Mouse (Mus musculus) 3134 (cell line): Measurements from ENCODE around the gene Myct1.

Experiments used
- DNase-seq: peaks from one replicate; pipeline ENCODE4 v3.0.0-alpha.2; 2011; ENCODE audit warnings: low spot score; ENCODE audit not compliant: insufficient read length; ENCODE audit errors: extremely low read depth

Myct1 gene

DNA sequence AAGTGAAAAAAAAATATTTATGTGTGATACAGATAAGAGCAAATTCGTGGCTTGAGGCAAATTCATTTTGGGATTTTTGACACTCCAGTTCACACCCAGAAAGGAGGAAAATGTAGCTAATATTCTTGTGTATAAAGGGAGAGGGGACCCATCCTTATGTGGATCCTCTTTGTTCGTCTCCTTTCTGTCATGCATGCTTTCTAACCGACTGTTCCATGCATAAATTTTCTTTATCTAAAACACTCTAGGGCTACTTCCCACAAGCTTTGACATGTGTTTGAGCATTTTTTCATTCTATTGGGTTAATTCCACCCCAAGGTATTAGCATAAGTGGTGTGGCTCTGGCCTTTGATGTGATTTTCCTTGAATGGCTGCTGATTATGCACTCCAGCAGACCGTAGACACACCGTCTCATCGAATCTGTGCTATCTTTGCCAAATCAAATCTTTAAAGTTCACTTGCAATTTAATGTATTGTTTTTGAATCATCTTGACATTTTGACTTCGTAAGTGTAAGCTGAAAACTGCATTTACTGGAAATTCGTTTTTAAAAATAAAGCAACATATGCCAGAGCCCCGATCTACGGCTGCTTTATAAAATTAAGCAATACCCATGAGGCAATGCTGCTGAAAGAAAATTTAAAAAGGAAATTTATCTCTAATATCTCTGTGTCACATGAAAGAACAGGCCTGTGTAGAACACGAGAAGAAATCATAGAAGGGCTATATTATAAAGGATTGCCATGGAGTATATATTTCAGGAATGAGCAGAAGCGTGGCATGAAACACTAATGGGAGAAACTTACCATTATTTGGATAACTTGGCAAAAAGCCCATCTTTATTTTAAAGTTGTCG, 21.8 kb downstream of the Myct1 start:
- DNase-seq = no peak

DNA sequence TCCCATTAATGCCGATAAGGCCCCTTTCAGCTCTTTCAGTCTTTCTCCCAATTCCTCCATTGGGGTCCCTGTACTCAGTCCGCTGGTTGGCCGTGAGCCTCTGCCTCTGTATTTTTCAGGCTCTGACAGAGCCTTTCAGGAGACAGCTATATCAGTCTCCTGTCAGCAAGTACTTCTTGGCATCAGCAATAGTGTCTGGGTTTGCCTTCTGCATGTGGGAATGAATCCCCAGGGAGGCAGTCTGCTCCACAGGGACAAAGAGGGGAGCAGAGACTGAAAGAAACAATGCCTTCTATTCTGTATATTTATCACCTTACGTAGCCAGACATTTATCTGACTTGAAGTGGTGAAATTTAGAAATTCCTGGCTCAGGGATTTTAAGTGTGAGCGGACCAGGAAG, 32.7 kb downstream of the Myct1 start:
- DNase-seq = no peak

DNA sequence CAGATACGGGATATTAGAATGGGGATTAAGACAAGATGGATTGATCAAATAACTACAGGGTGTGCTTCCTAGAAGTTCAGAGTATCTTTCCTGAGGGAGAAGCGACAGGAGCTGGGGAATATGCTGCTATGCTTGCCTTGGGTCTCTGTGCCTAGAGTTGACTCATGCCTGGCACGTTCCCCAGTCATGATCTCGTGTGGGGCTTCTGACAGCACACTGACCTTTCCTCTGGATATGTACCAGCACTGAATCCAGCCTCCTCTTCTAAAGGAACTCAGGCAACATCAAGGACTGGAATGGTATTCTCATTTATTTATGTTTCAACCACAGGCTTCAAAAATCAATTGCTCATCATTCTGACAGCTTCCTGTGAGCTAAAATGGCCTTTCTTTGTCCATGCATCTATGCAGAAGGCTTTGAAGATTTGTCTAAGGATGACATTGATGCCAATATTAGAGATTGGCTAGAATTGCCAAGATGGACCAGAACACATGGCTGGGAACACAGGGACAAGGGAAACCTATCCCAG, 40.2 kb downstream of the Myct1 start:
- peak; percentile 31 for DNase-seq

DNA sequence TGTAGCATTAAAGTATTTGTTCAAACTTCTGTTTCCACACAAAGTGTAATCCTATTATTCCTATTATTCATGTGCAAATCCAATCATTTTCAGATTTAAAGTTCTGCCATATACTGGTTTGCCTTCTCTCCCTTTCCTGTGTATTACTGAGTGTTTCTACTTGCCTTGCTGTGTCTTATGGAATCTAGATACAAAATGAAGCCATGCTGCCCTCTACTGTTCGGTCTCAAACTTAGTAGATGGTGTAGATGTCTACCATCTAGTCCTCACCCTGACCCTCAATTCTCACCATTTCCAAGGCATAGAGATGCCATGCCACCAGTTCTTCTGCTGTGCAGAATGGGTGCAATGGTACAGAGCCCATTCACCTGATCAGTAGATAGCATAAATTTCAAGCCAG, 40.8 kb downstream of the Myct1 start:
- no peak for DNase-seq

DNA sequence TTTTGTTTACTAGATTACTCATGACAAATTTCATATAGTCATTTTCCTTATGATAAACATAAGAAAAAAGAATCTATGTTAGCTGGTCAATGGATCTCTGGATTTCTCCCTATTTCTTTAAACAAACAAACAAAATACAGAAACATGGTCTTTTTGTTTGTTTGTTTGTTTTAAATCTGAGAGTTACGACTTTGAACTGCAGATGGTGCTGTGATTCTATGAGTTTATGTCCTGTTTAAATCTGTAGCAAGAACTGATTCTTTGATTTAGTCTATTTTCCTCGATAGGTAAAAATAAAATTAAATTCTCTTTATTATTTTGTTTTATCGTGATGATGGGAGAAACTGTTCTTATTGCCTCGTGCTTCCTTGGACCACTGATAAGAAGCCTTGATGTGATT, 43.7 kb downstream of the Myct1 start:
- no peak for DNase-seq

DNA sequence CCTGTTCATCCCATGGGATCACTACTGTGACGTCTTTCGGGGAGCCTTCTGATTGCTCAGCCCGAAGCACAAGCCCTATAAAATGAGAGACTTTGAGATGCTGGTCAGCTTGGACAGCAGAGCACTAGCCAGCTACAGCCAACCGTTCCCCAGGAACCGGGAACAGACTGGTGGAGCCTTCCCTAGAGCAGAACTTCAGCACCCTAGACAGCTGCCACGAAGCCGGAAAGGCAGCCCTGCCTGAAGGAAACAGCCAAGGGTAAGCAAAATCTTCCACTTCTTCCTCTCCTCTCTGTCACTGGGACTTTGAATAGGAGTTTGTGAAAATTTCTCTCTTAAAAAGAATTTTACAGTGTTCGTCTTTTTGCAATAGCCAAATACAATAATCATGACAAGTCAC, 45.5 kb downstream of the Myct1 start, which contains the start of gene Vip:
Gene Vip (plus strand): TSS at position 107 of the 400 bp plus-strand sequence.
- DNase-seq = no peak
